Mouse (Mus musculus): ENCODE results near the gene Hoxd4. TPM values are rescaled to one million over a fixed set of nuclear protein-coding genes. Genes with fewer than 3 reads are reported as not detected.

The Hoxd4 gene
- polyA plus RNA-seq, 1 experiment = not detected

DNA sequence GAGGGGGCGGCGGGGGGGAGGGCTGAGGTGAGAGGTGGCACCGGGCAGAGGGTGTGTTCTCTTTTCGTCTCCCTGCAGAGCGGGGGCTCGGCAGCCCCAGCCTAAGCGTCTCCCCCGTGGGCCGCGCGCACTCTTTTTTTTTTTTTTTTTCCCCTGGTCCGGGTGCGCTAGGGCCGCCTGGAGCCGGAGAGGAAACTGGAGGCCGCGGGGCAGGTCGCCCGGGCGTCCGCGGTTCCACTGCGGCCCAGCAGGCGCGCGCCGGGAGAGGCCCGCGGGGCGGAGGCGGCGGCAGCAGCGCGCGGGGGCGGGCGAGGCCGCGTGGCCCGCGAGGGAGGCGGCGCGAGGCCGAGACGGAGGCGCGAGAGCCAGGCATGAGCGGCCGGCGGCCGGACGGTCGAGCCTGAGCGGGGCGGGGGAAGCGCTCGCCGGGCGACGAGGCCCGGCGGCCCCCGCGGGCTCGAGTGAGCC is 6.7 kb upstream of the Hoxd4 start:
- Histone ChIP-seq H3K27me3 (ENCODE audit: control insufficient read depth, insufficient read depth, insufficient read length) (peaks cover 45% of the 10 kb centered on the region), H3K79me3 (ENCODE audit: low read depth) (no peaks in the 10 kb centered on the region), H3K79me2 (ENCODE audit: control insufficient read depth, insufficient read depth) (no peaks in the 10 kb centered on the region), H3ac (ENCODE audit: control insufficient read depth, insufficient read length, low read depth) (no peak overlapping the region), H3K4me3 (ENCODE audit: insufficient read depth, poor library complexity, severe bottlenecking) (no peak overlapping the region), H3K36me3 (ENCODE audit: control insufficient read depth, insufficient read depth) (no peaks in the 10 kb centered on the region)
- TF ChIP-seq MYOD1 (IDR thresholded peaks at IDR 0.05; ENCODE audit: control insufficient read depth, insufficient read length, low read depth) (no peak), CTCF (IDR thresholded peaks at IDR 0.05; ENCODE audit: control insufficient read depth, insufficient read depth, insufficient read length) (no peak), FOSL1 (IDR thresholded peaks at IDR 0.05; ENCODE audit: insufficient read depth, low read length, poor library complexity, severe bottlenecking) (no peak), MYOG (IDR thresholded peaks at IDR 0.05; ENCODE audit: control insufficient read depth, extremely low read depth, insufficient read length) (no peak), MAX (IDR thresholded peaks at IDR 0.05) (no peak), CEBPB (IDR thresholded peaks at IDR 0.05; ENCODE audit: low read depth) (no peak), USF1 (IDR thresholded peaks at IDR 0.05; ENCODE audit: low read depth) (no peak)

DNA sequence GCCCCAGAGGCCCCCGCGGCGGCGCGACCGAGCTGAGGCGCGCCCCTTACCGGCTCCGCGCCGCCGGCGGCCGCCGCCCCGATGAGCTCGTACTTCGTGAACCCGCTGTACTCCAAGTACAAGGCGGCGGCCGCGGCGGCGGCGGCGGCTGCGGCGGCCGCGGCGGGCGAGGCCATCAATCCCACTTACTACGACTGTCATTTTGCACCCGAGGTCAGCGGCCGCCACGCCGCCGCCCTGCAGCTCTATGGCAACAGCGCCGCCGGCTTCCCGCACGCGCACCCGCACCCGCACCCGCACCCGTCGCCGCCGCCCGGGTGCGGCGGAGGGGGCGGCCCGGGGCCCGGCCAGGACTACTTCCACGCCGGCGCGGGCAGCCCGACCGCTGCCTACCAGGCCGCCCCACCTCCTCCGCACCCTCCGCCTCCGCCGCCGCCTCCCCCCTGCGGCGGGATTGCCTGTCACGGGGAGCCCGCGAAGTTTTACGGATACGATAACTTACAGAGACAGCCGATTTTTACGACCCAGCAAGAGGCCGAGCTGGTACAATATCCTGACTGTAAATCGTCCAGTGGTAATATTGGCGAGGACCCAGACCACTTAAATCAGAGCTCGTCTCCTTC is 6.2 kb upstream of the Hoxd4 start:
- H3ac ChIP-seq (ENCODE audit: control insufficient read depth, insufficient read length, low read depth) = no peak overlapping the region
- TF ChIP-seq USF1 (IDR thresholded peaks at IDR 0.05; ENCODE audit: low read depth) (no peak), MYOD1 (IDR thresholded peaks at IDR 0.05; ENCODE audit: control insufficient read depth, insufficient read length, low read depth) (no peak), FOSL1 (IDR thresholded peaks at IDR 0.05; ENCODE audit: insufficient read depth, low read length, poor library complexity, severe bottlenecking) (no peak), MAX (IDR thresholded peaks at IDR 0.05) (no peak), CTCF (IDR thresholded peaks at IDR 0.05; ENCODE audit: control insufficient read depth, insufficient read depth, insufficient read length) (no peak), CEBPB (IDR thresholded peaks at IDR 0.05; ENCODE audit: low read depth) (no peak), MYOG (IDR thresholded peaks at IDR 0.05; ENCODE audit: control insufficient read depth, extremely low read depth, insufficient read length) (no peak)
- H3K27me3 ChIP-seq (ENCODE audit: control insufficient read depth, insufficient read depth, insufficient read length) = peaks cover 39% of the 10 kb centered on the region
- no peaks in the 10 kb centered on the region for H3K36me3 ChIP-seq (ENCODE audit: control insufficient read depth, insufficient read depth)
- H3K79me3 ChIP-seq (ENCODE audit: low read depth) = no peaks in the 10 kb centered on the region
- H3K79me2 ChIP-seq (ENCODE audit: control insufficient read depth, insufficient read depth) = no peaks in the 10 kb centered on the region
- H3K4me3 ChIP-seq (ENCODE audit: insufficient read depth, poor library complexity, severe bottlenecking) = no peak overlapping the region

DNA sequence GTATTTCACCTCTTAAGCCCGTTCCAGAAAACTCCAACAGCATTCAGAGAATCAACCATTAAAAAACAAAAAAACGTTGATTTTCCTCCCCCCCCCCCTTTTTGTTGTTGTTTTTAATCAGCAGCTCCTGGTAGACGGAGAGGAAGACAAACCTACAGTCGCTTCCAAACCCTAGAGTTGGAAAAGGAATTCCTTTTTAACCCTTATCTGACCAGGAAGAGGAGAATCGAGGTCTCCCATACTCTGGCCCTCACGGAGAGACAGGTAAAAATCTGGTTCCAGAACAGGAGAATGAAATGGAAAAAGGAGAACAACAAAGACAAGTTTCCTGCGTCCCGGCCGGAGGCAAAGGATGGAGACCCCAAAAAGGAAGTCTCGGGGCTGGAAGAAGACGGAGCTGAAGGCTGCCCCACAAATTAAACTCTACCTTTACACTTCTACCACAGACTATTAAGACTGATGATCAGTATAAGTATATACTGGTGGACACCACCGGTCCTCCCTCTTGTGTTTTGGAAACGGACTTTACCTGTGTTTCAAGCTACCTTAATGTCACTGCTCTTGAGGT is 5.3 kb upstream of the Hoxd4 start:
- Histone ChIP-seq H3K36me3 (ENCODE audit: control insufficient read depth, insufficient read depth) (no peaks in the 10 kb centered on the region), H3K79me2 (ENCODE audit: control insufficient read depth, insufficient read depth) (no peaks in the 10 kb centered on the region), H3K79me3 (ENCODE audit: low read depth) (no peaks in the 10 kb centered on the region), H3K4me3 (ENCODE audit: insufficient read depth, poor library complexity, severe bottlenecking) (no peak overlapping the region), H3K27me3 (ENCODE audit: control insufficient read depth, insufficient read depth, insufficient read length) (peaks cover 34% of the 10 kb centered on the region), H3ac (ENCODE audit: control insufficient read depth, insufficient read length, low read depth) (no peak overlapping the region)
- no peak for TF ChIP-seq MAX (IDR thresholded peaks at IDR 0.05)
- TF ChIP-seq MYOD1 (IDR thresholded peaks at IDR 0.05; ENCODE audit: control insufficient read depth, insufficient read length, low read depth) = no peak
- TF ChIP-seq MYOG (IDR thresholded peaks at IDR 0.05; ENCODE audit: control insufficient read depth, extremely low read depth, insufficient read length) = no peak
- no peak for TF ChIP-seq USF1 (IDR thresholded peaks at IDR 0.05; ENCODE audit: low read depth)
- TF ChIP-seq CEBPB (IDR thresholded peaks at IDR 0.05; ENCODE audit: low read depth) = no peak
- no peak for TF ChIP-seq CTCF (IDR thresholded peaks at IDR 0.05; ENCODE audit: control insufficient read depth, insufficient read depth, insufficient read length)
- no peak for TF ChIP-seq FOSL1 (IDR thresholded peaks at IDR 0.05; ENCODE audit: insufficient read depth, low read length, poor library complexity, severe bottlenecking)

DNA sequence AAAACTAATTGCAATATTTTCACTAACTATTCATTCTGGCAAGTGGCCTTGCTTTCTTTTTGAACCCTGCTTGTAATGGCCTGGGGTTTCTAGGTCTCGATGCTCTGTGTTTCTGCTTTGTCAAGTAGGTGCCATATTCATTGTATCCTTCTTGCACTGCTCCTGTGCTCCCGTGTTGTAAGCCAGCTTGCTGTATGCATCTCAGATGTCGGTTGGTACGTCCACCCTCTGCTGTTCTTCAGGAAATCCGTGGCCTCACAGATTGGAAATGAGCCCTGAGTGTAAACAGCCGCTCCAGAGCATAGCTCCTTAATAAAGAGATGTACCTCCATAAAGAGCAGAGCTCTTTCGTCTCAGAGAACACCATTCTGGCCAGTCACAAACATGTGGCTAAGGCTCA is 4.1 kb upstream of the Hoxd4 start:
- H3K4me3 ChIP-seq (ENCODE audit: insufficient read depth, poor library complexity, severe bottlenecking) = no peak overlapping the region
- no peaks in the 10 kb centered on the region for H3K36me3 ChIP-seq (ENCODE audit: control insufficient read depth, insufficient read depth)
- peaks cover 42% of the 10 kb centered on the region for H3K27me3 ChIP-seq (ENCODE audit: control insufficient read depth, insufficient read depth, insufficient read length)
- no peaks in the 10 kb centered on the region for H3K79me3 ChIP-seq (ENCODE audit: low read depth)
- no peaks in the 10 kb centered on the region for H3K79me2 ChIP-seq (ENCODE audit: control insufficient read depth, insufficient read depth)
- TF ChIP-seq CEBPB (IDR thresholded peaks at IDR 0.05; ENCODE audit: low read depth) (no peak), MYOD1 (IDR thresholded peaks at IDR 0.05; ENCODE audit: control insufficient read depth, insufficient read length, low read depth) (no peak), MAX (IDR thresholded peaks at IDR 0.05) (no peak), CTCF (IDR thresholded peaks at IDR 0.05; ENCODE audit: control insufficient read depth, insufficient read depth, insufficient read length) (no peak), USF1 (IDR thresholded peaks at IDR 0.05; ENCODE audit: low read depth) (no peak), FOSL1 (IDR thresholded peaks at IDR 0.05; ENCODE audit: insufficient read depth, low read length, poor library complexity, severe bottlenecking) (no peak), MYOG (IDR thresholded peaks at IDR 0.05; ENCODE audit: control insufficient read depth, extremely low read depth, insufficient read length) (no peak)
- no peak overlapping the region for H3ac ChIP-seq (ENCODE audit: control insufficient read depth, insufficient read length, low read depth)

DNA sequence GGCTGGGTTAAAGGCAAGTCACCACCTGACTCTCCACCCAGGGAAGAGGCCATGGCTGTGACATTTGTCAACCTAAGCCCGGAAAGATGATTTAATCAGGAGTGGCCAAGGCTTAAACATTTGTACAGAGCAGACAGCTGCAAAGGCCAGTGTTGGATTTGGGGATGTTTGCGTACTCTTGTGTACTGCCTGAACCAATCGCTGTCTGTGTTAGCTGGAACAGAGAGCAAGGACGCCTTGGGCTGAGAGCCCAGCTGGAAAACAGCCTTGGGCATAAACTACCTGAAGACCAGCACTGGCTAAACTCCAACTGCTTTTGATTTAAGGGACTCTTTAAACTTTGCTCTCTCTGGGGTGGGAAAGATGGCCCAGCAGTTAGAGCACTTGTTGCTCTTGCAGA is 3.1 kb upstream of the Hoxd4 start:
- Histone ChIP-seq H3K79me2 (ENCODE audit: control insufficient read depth, insufficient read depth) (no peaks in the 10 kb centered on the region), H3K4me3 (ENCODE audit: insufficient read depth, poor library complexity, severe bottlenecking) (no peak overlapping the region), H3K27me3 (ENCODE audit: control insufficient read depth, insufficient read depth, insufficient read length) (peaks cover 42% of the 10 kb centered on the region), H3K79me3 (ENCODE audit: low read depth) (no peaks in the 10 kb centered on the region), H3K36me3 (ENCODE audit: control insufficient read depth, insufficient read depth) (no peaks in the 10 kb centered on the region), H3ac (ENCODE audit: control insufficient read depth, insufficient read length, low read depth) (no peak overlapping the region)
- TF ChIP-seq CTCF (IDR thresholded peaks at IDR 0.05; ENCODE audit: control insufficient read depth, insufficient read depth, insufficient read length) = no peak
- no peak for TF ChIP-seq MAX (IDR thresholded peaks at IDR 0.05)
- no peak for TF ChIP-seq MYOG (IDR thresholded peaks at IDR 0.05; ENCODE audit: control insufficient read depth, extremely low read depth, insufficient read length)
- TF ChIP-seq USF1 (IDR thresholded peaks at IDR 0.05; ENCODE audit: low read depth) = no peak
- TF ChIP-seq MYOD1 (IDR thresholded peaks at IDR 0.05; ENCODE audit: control insufficient read depth, insufficient read length, low read depth) = no peak
- TF ChIP-seq FOSL1 (IDR thresholded peaks at IDR 0.05; ENCODE audit: insufficient read depth, low read length, poor library complexity, severe bottlenecking) = no peak

All from C2C12 (cell line).